Mouse (Mus musculus) neural tube, embryonic 14.5 days (tissue): ENCODE data around the gene Doxl2. TPM values are rescaled to one million over a fixed set of nuclear protein-coding genes. Genes with fewer than 3 reads are reported as not detected.
"Not testable (repeated sequence)": the region's sequence is repeated elsewhere in the genome, so short reads cannot be mapped to it uniquely, and the experiment has no call there.

ENCODE experiments used
- ATAC-seq: fragments of 200-750 bp; cut with Nextera tagmentation; 2 replicates; pipeline ENCODE4 v1.8.0; 2017; ENCODE audit warnings: low read depth, mild to moderate bottlenecking, moderate TSS enrichment, moderate library complexity
- H3K27ac ChIP-seq: fragments of 300-500 bp; sonication (generic); 2 replicates; pipeline ENCODE4 v1.5.1; 2014; ENCODE audit warnings: low read depth, mild to moderate bottlenecking, control low read depth, low read length, moderate library complexity, mixed read lengths
- H3K27me3 ChIP-seq: fragments of 300-500 bp; sonication (generic); 2 replicates; pipeline ENCODE4 v1.6.1; 2014; ENCODE audit warnings: low read length; ENCODE audit not compliant: control insufficient read depth, insufficient read depth
- H3K36me3 ChIP-seq: fragments of 300-500 bp; sonication (generic); 2 replicates; pipeline ENCODE4 v1.6.1; 2014; ENCODE audit warnings: low read length, mixed read lengths; ENCODE audit not compliant: control insufficient read depth, insufficient read depth
- H3K4me1 ChIP-seq: fragments of 300-500 bp; sonication (generic); 2 replicates; pipeline ENCODE4 v1.6.1; 2014; ENCODE audit warnings: low read length; ENCODE audit not compliant: control insufficient read depth, insufficient read depth
- H3K4me2 ChIP-seq: fragments of 300-500 bp; sonication (generic); 2 replicates; pipeline ENCODE4 v1.6.1; 2014; ENCODE audit warnings: mild to moderate bottlenecking, low read depth, low read length, control low read depth
- H3K4me3 ChIP-seq: fragments of 300-500 bp; sonication (generic); 2 replicates; pipeline ENCODE4 v1.5.1; 2014; ENCODE audit warnings: low read depth, low read length, control low read depth, mixed read lengths
- H3K9ac ChIP-seq: fragments of 300-500 bp; sonication (generic); replicated peaks from 2 replicates; pipeline ENCODE4 v1.6.1; 2014; ENCODE audit warnings: low read depth, mild to moderate bottlenecking, control low read depth, low read length, mixed read lengths
- H3K9me3 ChIP-seq: fragments of 300-500 bp; sonication (generic); 2 replicates; pipeline ENCODE4 v1.6.1; 2016; ENCODE audit warnings: low read length; ENCODE audit not compliant: control insufficient read depth
- WGBS: fragments of 180-500 bp; shearing (Covaris S2); extraction: QIAGEN DNeasy Blood & Tissue Kit; methylation state at CpG from one replicate; pipeline ENCODE4 v1.1.7; 2014; 5-methylcytosine and 5-hydroxymethylcytosine counted together
- polyA plus RNA-seq: library from polyadenylated mRNA; unstranded; fragments of >200 nt; fragmentation: Nextera tagmentation; extraction: Ambion mirVana; gene quantifications from 2 replicates; pipeline ENCODE4 v1.2.1, GENCODE M21; 2014

Gene Doxl2
- polyA plus RNA-seq, 1 experiment from 2014 or later: not detected

GRCm38 (mm10) chr6:48958053-48958452 is 16.7 kb upstream of the Doxl2 start:
- Histone ChIP-seq H3K4me2 (no peak overlapping the region), H3K4me1 (no peaks in the 10 kb centered on the region), H3K9ac (no peak overlapping the region), H3K9me3 (no peaks in the 10 kb centered on the region), H3K36me3 (no peaks in the 10 kb centered on the region), H3K4me3 (no peak overlapping the region), H3K27me3 (no peaks in the 10 kb centered on the region), H3K27ac (no peak overlapping the region)
- WGBS: 75% methylated on average over 1 of the region's 1 CpGs
- no peak for ATAC-seq

GRCm38 (mm10) chr6:48959151-48959550 is 15.6 kb upstream of the Doxl2 start:
- not testable (repeated sequence) for H3K4me3 ChIP-seq, ATAC-seq, H3K36me3 ChIP-seq, H3K27me3 ChIP-seq, H3K9ac ChIP-seq, H3K4me1 ChIP-seq, H3K9me3 ChIP-seq, H3K4me2 ChIP-seq, H3K27ac ChIP-seq
- WGBS: 29% methylated on average over 7 of the region's 7 CpGs

- 94% methylated on average over 5 of the region's 5 CpGs for WGBS
- not testable (repeated sequence) for H3K9ac ChIP-seq, H3K27me3 ChIP-seq, H3K4me2 ChIP-seq, ATAC-seq, H3K9me3 ChIP-seq, H3K27ac ChIP-seq, H3K4me1 ChIP-seq, H3K4me3 ChIP-seq, H3K36me3 ChIP-seq
Observed at GRCm38 (mm10) chr6:48966696-48967095, 8.1 kb upstream of the Doxl2 start.

GRCm38 (mm10) chr6:48967868-48968267 is 6.9 kb upstream of the Doxl2 start:
- Histone ChIP-seq H3K4me2 (no peak overlapping the region), H3K27me3 (no peaks in the 10 kb centered on the region), H3K4me1 (no peaks in the 10 kb centered on the region), H3K36me3 (no peaks in the 10 kb centered on the region), H3K4me3 (no peak overlapping the region), H3K9ac (no peak overlapping the region), H3K27ac (no peak overlapping the region), H3K9me3 (no peaks in the 10 kb centered on the region)
- ATAC-seq: no peak

GRCm38 (mm10) chr6:48979616-48980015 is 4.9 kb downstream of the Doxl2 start:
- Histone ChIP-seq H3K4me2 (no peak overlapping the region), H3K27me3 (no peaks in the 10 kb centered on the region), H3K27ac (no peak overlapping the region), H3K4me3 (no peak overlapping the region), H3K9me3 (no peaks in the 10 kb centered on the region), H3K4me1 (no peaks in the 10 kb centered on the region), H3K9ac (no peak overlapping the region), H3K36me3 (no peaks in the 10 kb centered on the region)
- no peak for ATAC-seq
- 67% methylated on average over 1 of the region's 1 CpGs for WGBS

GRCm38 (mm10) chr6:48982305-48982704 is 7.5 kb downstream of the Doxl2 start:
- Histone ChIP-seq H3K27ac (no peak overlapping the region), H3K9me3 (no peaks in the 10 kb centered on the region), H3K4me2 (no peak overlapping the region), H3K27me3 (no peaks in the 10 kb centered on the region), H3K9ac (no peak overlapping the region), H3K36me3 (no peaks in the 10 kb centered on the region), H3K4me3 (no peak overlapping the region), H3K4me1 (no peaks in the 10 kb centered on the region)
- WGBS: 77% methylated on average over 3 of the region's 3 CpGs
- no peak for ATAC-seq

- Histone ChIP-seq H3K4me1 (no peaks in the 10 kb centered on the region), H3K9ac (no peak within 1 kb of the TSS), H3K4me3 (no peak within 1 kb of the TSS), H3K9me3 (no peaks in the 10 kb centered on the region), H3K27me3 (no peaks in the 10 kb centered on the region), H3K4me2 (no peak within 1 kb of the TSS), H3K36me3 (no peaks in the 10 kb centered on the region), H3K27ac (no peak within 1 kb of the TSS)
- no peak for ATAC-seq
- 63% methylated on average over 7 of the region's 7 CpGs for WGBS
Observed at GRCm38 (mm10) chr6:48986444-48986990, 11.8 kb downstream of the Doxl2 start, which contains the start of gene Svs1. Gene Svs1, plus strand, starts transcription at chr6:48986861.

- no peaks in the 10 kb centered on the region for H3K27me3 ChIP-seq
- ATAC-seq: no peak
- no peak overlapping the region for H3K9ac ChIP-seq
- no peaks in the 10 kb centered on the region for H3K4me1 ChIP-seq
- H3K9me3 ChIP-seq: no peaks in the 10 kb centered on the region
- 88% methylated on average over 5 of the region's 5 CpGs for WGBS
- no peak overlapping the region for H3K27ac ChIP-seq
- H3K4me3 ChIP-seq: no peak overlapping the region
- H3K4me2 ChIP-seq: no peak overlapping the region
- H3K36me3 ChIP-seq: no peaks in the 10 kb centered on the region
Observed at GRCm38 (mm10) chr6:48989971-48990370, 15.2 kb downstream of the Doxl2 start.

GRCm38 (mm10) chr6:48991991-48992390 is 17.2 kb downstream of the Doxl2 start:
- Histone ChIP-seq H3K4me2 (no peak overlapping the region), H3K36me3 (no peaks in the 10 kb centered on the region), H3K9ac (no peak overlapping the region), H3K27me3 (no peaks in the 10 kb centered on the region), H3K27ac (no peak overlapping the region), H3K4me1 (no peaks in the 10 kb centered on the region), H3K9me3 (no peaks in the 10 kb centered on the region), H3K4me3 (no peak overlapping the region)
- no peak for ATAC-seq
- WGBS: 75% methylated on average over 4 of the region's 4 CpGs
